Mouse (Mus musculus): ENCODE results near the gene Slc35e3.
A peak's percentile ranks its signal among the peaks of the same experiment; 100 is the strongest.
"Not testable (repeated sequence)": the region's sequence is repeated elsewhere in the genome, so short reads cannot be mapped to it uniquely, and the experiment has no call there.

Gene Slc35e3

GRCm38 (mm10) chr10:117749787-117750343, 3.7 kb upstream of the Slc35e3 start:
- peak; percentile 95 for DNase-seq (ENCODE audit: low spot score)

GRCm38 (mm10) chr10:117749050-117749686, 3.0 kb upstream of the Slc35e3 start:
- peak; percentile 94 for DNase-seq (ENCODE audit: low spot score)

GRCm38 (mm10) chr10:117748276-117749049, 2.3 kb upstream of the Slc35e3 start:
- no peak for DNase-seq (ENCODE audit: low spot score)

- no peak for DNase-seq (ENCODE audit: low spot score)
Observed at GRCm38 (mm10) chr10:117747711-117748110, 1.5 kb upstream of the Slc35e3 start.

GRCm38 (mm10) chr10:117745570-117746296, 432 bp downstream of the Slc35e3 start:
- DNase-seq (ENCODE audit: low spot score): not testable (repeated sequence)

- DNase-seq (ENCODE audit: low spot score): no peak
Observed at GRCm38 (mm10) chr10:117743917-117744316, 2.2 kb downstream of the Slc35e3 start.

- no peak for DNase-seq (ENCODE audit: low spot score)
Observed at GRCm38 (mm10) chr10:117743182-117743581, 3.0 kb downstream of the Slc35e3 start.

GRCm38 (mm10) chr10:117742618-117743017, 3.5 kb downstream of the Slc35e3 start:
- DNase-seq (ENCODE audit: low spot score): no peak

- no peak for DNase-seq (ENCODE audit: low spot score)
Observed at GRCm38 (mm10) chr10:117741698-117742475, 4.3 kb downstream of the Slc35e3 start.

- no peak for DNase-seq (ENCODE audit: low spot score)
Observed at GRCm38 (mm10) chr10:117740921-117741320, 5.2 kb downstream of the Slc35e3 start.

GRCm38 (mm10) chr10:117740171-117740570, 6.0 kb downstream of the Slc35e3 start:
- no peak for DNase-seq (ENCODE audit: low spot score)

- DNase-seq (ENCODE audit: low spot score): no peak
Observed at GRCm38 (mm10) chr10:117739648-117739948, 6.6 kb downstream of the Slc35e3 start.

GRCm38 (mm10) chr10:117738928-117739647, 7.1 kb downstream of the Slc35e3 start:
- DNase-seq (ENCODE audit: low spot score): no peak

GRCm38 (mm10) chr10:117738140-117738921, 7.8 kb downstream of the Slc35e3 start:
- no peak for DNase-seq (ENCODE audit: low spot score)

- DNase-seq (ENCODE audit: low spot score): peak; percentile 97
Observed at GRCm38 (mm10) chr10:117737498-117737897, 8.7 kb downstream of the Slc35e3 start.

- DNase-seq (ENCODE audit: low spot score): no peak
Observed at GRCm38 (mm10) chr10:117737075-117737474, 9.1 kb downstream of the Slc35e3 start.

- no peak for DNase-seq (ENCODE audit: low spot score)
Observed at GRCm38 (mm10) chr10:117736573-117736972, 9.6 kb downstream of the Slc35e3 start.

GRCm38 (mm10) chr10:117735396-117735795, 10.8 kb downstream of the Slc35e3 start:
- DNase-seq (ENCODE audit: low spot score): peak; percentile 96

- DNase-seq (ENCODE audit: low spot score): peak; percentile 97
Observed at GRCm38 (mm10) chr10:117734104-117734852, 11.9 kb downstream of the Slc35e3 start.

GRCm38 (mm10) chr10:117733626-117734025, 12.5 kb downstream of the Slc35e3 start:
- not testable (repeated sequence) for DNase-seq (ENCODE audit: low spot score)
